Mouse (Mus musculus) embryonic fibroblast, embryonic 13.5 days (primary cell): ENCODE results near the gene Atp11c.

Experiments used
- CTCF ChIP-seq: IDR thresholded peaks from 2 replicates; pipeline ENCODE4 v1.5.1; 2011; ENCODE audit warnings: mild to moderate bottlenecking, control low read depth, low read length, moderate library complexity, borderline replicate concordance; ENCODE audit not compliant: insufficient read depth
- POLR2A ChIP-seq: IDR thresholded peaks from 2 replicates; pipeline ENCODE4 v1.6.1; 2011; ENCODE audit warnings: low read depth, mild to moderate bottlenecking, control low read depth, low read length, moderate library complexity

- TF ChIP-seq POLR2A = no peak
- no peak for TF ChIP-seq CTCF
These were observed 186.8 kb downstream of the Atp11c start for GRCm38 (mm10) chrX:60405681-60406080.
